Mouse (Mus musculus): ENCODE results near the gene C2cd4b. TPM values are rescaled to one million over a fixed set of nuclear protein-coding genes. Genes with fewer than 3 reads are reported as not detected.
"Not testable (repeated sequence)": the region's sequence is repeated elsewhere in the genome, so short reads cannot be mapped to it uniquely, and the experiment has no call there.

C2cd4b gene
- polyA plus RNA-seq, 1 experiment: not detected

DNA sequence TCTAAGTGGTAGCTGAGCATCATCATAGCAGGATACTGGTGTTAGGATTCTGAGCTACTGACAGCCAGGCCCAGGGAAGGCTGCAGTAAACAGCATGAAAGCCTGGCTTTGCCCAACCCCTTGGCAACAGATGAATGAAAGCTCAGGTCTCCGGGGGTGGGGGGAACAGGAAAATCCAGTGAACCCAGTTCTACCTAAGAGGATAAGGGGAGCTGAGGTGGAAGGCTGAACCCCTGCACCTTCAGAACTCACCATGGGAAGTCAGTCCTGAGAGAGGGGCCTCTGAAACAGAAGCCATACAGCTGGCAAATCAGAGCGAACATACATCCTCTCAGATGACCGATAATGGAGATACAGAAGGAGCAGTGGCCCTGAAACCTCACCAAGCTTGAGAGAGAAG lies 34.0 kb upstream of the C2cd4b start:
- Histone ChIP-seq H3K4me3 (ENCODE audit: insufficient read depth, low read depth, low read length) (no peak overlapping the region), H3K4me1 (ENCODE audit: control insufficient read depth, insufficient read depth, low read length) (no peaks in the 10 kb centered on the region), H3K27ac (ENCODE audit: insufficient read depth, low read depth, low read length) (no peak overlapping the region), H3K27me3 (replicated peaks; ENCODE audit: control insufficient read depth, insufficient read depth, low read length) (no peaks in the 10 kb centered on the region), H3K36me3 (ENCODE audit: control insufficient read depth, insufficient read depth, low read length) (no peaks in the 10 kb centered on the region)
- 46% methylated on average over 3 of the region's 3 CpGs for WGBS
- no peak for DNase-seq
- no peak for TF ChIP-seq POLR2A (IDR thresholded peaks at IDR 0.05; ENCODE audit: low read depth, low read length)
- no peak for TF ChIP-seq CTCF (conservative IDR thresholded peaks at IDR 0.05; ENCODE audit: insufficient read depth, insufficient read length, low read depth, low read length)

DNA sequence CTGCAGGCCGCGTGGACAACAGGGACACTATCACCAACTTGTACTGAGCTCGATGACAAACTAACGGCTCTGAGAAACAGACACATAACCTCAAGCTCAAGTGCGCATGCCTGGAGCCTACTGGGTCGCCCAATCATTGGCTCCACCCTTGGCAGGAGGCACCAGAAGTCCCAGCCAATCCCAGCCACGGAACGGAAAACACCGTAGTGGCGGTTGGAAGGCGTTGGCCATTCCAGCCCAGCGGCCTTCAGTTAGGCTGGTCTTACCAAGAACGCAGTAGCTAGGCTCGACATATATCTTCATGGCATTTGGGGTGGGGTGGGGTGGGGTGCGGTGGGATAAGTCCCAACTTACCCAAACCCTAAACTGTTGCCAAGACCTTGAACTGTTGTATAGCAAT lies 25.5 kb upstream of the C2cd4b start:
- H3K36me3 ChIP-seq (ENCODE audit: control insufficient read depth, insufficient read depth, low read length): no peaks in the 10 kb centered on the region
- H3K27me3 ChIP-seq (replicated peaks; ENCODE audit: control insufficient read depth, insufficient read depth, low read length): no peaks in the 10 kb centered on the region; the same call in 1 of the 2 replicates
- WGBS: 94% methylated on average over 15 of the region's 15 CpGs
- H3K4me1 ChIP-seq (ENCODE audit: control insufficient read depth, insufficient read depth, low read length): no peaks in the 10 kb centered on the region
- TF ChIP-seq CTCF (conservative IDR thresholded peaks at IDR 0.05; ENCODE audit: insufficient read depth, insufficient read length, low read depth, low read length) (no peak), POLR2A (IDR thresholded peaks at IDR 0.05; ENCODE audit: low read depth, low read length) (no peak)
- H3K27ac ChIP-seq (ENCODE audit: insufficient read depth, low read depth, low read length): no peak overlapping the region
- no peak overlapping the region for H3K4me3 ChIP-seq (ENCODE audit: insufficient read depth, low read depth, low read length)
- no peak for DNase-seq

DNA sequence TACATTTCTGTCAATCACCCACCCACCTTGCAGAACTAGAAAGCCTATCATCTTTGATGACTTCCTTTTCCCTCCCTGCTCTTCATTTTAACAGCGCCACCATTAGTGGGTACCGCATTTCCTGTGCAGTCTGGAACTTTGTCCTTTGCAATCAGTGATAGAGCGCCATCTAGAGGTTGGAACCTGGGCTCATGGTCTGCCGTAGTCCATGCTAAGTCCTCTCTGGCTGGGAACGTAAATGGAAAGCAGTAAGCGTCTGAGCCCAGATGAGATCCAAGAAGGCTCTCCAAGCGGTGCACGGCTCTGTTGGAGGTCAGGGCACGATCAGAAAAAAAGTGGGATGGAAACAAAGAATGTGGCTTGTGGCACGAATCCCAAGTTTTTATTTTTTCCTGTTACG lies 23.8 kb upstream of the C2cd4b start:
- 51% methylated on average over 11 of the region's 11 CpGs for WGBS
- Histone ChIP-seq H3K4me1 (ENCODE audit: control insufficient read depth, insufficient read depth, low read length) (no peaks in the 10 kb centered on the region), H3K27ac (ENCODE audit: insufficient read depth, low read depth, low read length) (no peak overlapping the region), H3K4me3 (ENCODE audit: insufficient read depth, low read depth, low read length) (no peak overlapping the region), H3K36me3 (ENCODE audit: control insufficient read depth, insufficient read depth, low read length) (no peaks in the 10 kb centered on the region), H3K27me3 (replicated peaks; ENCODE audit: control insufficient read depth, insufficient read depth, low read length) (no peaks in the 10 kb centered on the region; the same call in 1 of the 2 replicates)
- peak; percentile 56 for TF ChIP-seq CTCF (conservative IDR thresholded peaks at IDR 0.05; ENCODE audit: insufficient read depth, insufficient read length, low read depth, low read length)
- TF ChIP-seq POLR2A (IDR thresholded peaks at IDR 0.05; ENCODE audit: low read depth, low read length): no peak
- DNase-seq: peak; percentile 35

DNA sequence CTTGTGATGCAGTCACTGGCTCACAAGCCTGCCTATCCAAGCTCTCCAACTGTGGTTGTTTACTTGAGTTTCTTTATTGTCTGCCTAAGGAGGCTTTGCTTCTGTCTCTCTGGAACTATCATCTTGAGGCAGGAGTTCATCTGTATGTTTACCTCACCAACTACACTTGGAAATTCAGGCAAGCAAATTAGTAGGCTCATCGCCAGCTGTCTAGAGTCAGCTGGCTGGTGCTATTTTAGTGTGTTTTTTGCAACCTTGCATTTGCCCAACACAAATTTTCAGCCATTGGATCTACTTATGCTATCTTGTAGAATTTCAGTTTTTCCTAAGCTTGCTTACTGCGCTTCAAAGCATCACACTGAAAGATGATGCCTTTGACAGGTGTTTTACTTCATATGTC lies 18.0 kb upstream of the C2cd4b start:
- DNase-seq: no peak
- no peak for TF ChIP-seq POLR2A (IDR thresholded peaks at IDR 0.05; ENCODE audit: low read depth, low read length)
- TF ChIP-seq CTCF (conservative IDR thresholded peaks at IDR 0.05; ENCODE audit: insufficient read depth, insufficient read length, low read depth, low read length): no peak
- 88% methylated on average over 2 of the region's 2 CpGs for WGBS
- H3K27me3 ChIP-seq (replicated peaks; ENCODE audit: control insufficient read depth, insufficient read depth, low read length): no peaks in the 10 kb centered on the region; the same call in 1 of the 2 replicates
- H3K27ac ChIP-seq (ENCODE audit: insufficient read depth, low read depth, low read length): no peak overlapping the region
- no peaks in the 10 kb centered on the region for H3K4me1 ChIP-seq (ENCODE audit: control insufficient read depth, insufficient read depth, low read length)
- no peaks in the 10 kb centered on the region for H3K36me3 ChIP-seq (ENCODE audit: control insufficient read depth, insufficient read depth, low read length)
- H3K4me3 ChIP-seq (ENCODE audit: insufficient read depth, low read depth, low read length): no peak overlapping the region

DNA sequence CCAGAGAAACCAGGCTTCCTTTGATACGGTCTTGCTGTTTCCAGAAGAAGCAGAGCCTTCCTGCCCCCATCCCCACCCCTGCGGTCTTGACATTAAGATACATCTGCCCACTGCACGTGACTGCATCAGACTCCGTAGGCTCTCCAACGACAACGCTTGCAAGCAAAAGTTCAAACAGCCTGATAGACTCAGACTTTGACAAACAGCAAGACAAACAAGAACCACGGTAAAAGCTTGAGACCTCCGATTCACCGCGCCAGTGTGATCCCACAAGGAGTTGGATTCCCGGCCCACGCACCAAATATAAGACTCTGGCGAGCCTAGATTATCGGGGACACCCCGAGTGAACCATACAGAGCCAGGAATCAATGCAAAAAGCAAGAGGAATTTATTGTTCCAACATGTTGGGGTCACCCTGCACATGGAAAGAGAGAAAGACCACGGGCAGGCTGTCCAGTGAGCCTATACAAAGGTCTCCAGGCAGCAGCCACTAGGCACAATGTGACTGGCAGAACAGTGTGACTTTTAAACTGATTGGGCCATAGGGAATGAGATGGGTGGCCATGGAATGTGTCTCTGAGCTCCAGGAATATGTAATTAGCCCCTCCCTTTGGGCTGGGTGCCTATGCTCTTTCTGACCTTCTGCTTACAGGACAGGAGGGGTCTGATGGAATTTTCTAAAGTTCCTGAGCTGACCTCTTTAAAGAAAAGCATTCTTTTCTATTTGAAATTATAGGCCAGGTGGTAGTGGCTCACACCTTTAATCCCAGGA lies 5.6 kb upstream of the C2cd4b start:
- TF ChIP-seq POLR2A (IDR thresholded peaks at IDR 0.05; ENCODE audit: low read depth, low read length): no peak
- TF ChIP-seq CTCF (conservative IDR thresholded peaks at IDR 0.05; ENCODE audit: insufficient read depth, insufficient read length, low read depth, low read length): no peak

DNA sequence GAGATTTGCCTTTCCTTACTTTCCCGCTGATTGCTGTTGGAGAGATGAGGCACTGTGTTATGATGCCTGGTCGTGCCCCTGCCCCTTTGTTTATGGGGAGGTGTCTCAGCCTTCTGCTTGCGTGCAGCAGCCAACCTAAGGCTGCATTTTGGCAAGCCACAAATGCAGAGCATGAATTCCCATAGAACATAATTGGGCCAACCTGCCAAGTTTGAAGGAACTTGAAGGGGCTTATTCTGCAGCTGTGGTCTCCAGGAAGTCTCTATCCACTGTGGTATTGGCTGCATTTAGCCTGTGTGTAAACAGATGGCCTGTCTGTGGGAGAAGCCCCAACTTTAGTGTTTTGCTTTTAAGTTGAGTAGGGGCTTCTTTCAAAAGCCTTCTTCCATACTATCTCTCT lies 4.5 kb upstream of the C2cd4b start:
- H3K4me1 ChIP-seq (ENCODE audit: control insufficient read depth, insufficient read depth, low read length): no peaks in the 10 kb centered on the region
- TF ChIP-seq CTCF (conservative IDR thresholded peaks at IDR 0.05; ENCODE audit: insufficient read depth, insufficient read length, low read depth, low read length) (no peak), POLR2A (IDR thresholded peaks at IDR 0.05; ENCODE audit: low read depth, low read length) (no peak)
- H3K27ac ChIP-seq (ENCODE audit: insufficient read depth, low read depth, low read length): no peak overlapping the region
- H3K27me3 ChIP-seq (replicated peaks; ENCODE audit: control insufficient read depth, insufficient read depth, low read length): 0 out of 2 replicates have a peak, but pooled peaks cover 1% of the 10 kb centered on the region
- no peaks in the 10 kb centered on the region for H3K36me3 ChIP-seq (ENCODE audit: control insufficient read depth, insufficient read depth, low read length)
- no peak for DNase-seq
- H3K4me3 ChIP-seq (ENCODE audit: insufficient read depth, low read depth, low read length): no peak overlapping the region
- WGBS: 74% methylated on average over 3 of the region's 3 CpGs

More for the DNA sequence above, 5.6 kb upstream of the C2cd4b start:
- no peak overlapping the region for H3K4me3 ChIP-seq (ENCODE audit: insufficient read depth, low read depth, low read length)
- H3K27ac ChIP-seq (ENCODE audit: insufficient read depth, low read depth, low read length): no peak overlapping the region
- H3K4me1 ChIP-seq (ENCODE audit: control insufficient read depth, insufficient read depth, low read length): no peaks in the 10 kb centered on the region
- no peaks in the 10 kb centered on the region for H3K27me3 ChIP-seq (replicated peaks; ENCODE audit: control insufficient read depth, insufficient read depth, low read length)
- H3K36me3 ChIP-seq (ENCODE audit: control insufficient read depth, insufficient read depth, low read length): no peaks in the 10 kb centered on the region
- DNase-seq: no peak
- 81% methylated on average over 16 of the region's 16 CpGs for WGBS

DNA sequence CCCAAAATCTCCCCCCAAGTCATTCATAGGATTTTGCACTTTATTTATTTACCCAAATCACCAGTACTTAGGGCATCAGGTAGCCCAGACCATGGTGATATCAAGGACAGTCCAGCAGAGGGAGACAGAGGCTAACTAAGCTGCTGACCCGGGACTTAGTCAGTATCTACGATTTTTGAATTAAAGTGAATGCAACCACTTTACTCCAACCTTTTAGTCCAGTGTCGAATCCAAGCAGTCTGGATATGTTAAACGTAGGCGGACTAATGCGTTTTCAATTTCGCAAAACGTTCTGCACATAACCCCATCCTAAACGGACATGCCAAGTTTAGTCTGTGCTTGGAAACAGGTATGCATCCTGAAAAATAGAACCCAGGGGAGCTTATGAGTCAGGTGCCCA lies 551 bp upstream of the C2cd4b start:
- peak; percentile 67 for DNase-seq
- Histone ChIP-seq H3K4me3 (ENCODE audit: insufficient read depth, low read depth, low read length) (no peak overlapping the region), H3K4me1 (ENCODE audit: control insufficient read depth, insufficient read depth, low read length) (no peaks in the 10 kb centered on the region), H3K27me3 (replicated peaks; ENCODE audit: control insufficient read depth, insufficient read depth, low read length) (0 out of 2 replicates have a peak, but pooled peaks cover 1% of the 10 kb centered on the region), H3K27ac (ENCODE audit: insufficient read depth, low read depth, low read length) (no peak overlapping the region), H3K36me3 (ENCODE audit: control insufficient read depth, insufficient read depth, low read length) (no peaks in the 10 kb centered on the region)
- TF ChIP-seq CTCF (conservative IDR thresholded peaks at IDR 0.05; ENCODE audit: insufficient read depth, insufficient read length, low read depth, low read length) (peak; percentile 78), POLR2A (IDR thresholded peaks at IDR 0.05; ENCODE audit: low read depth, low read length) (no peak)
- WGBS: 2% methylated on average over 9 of the region's 9 CpGs

DNA sequence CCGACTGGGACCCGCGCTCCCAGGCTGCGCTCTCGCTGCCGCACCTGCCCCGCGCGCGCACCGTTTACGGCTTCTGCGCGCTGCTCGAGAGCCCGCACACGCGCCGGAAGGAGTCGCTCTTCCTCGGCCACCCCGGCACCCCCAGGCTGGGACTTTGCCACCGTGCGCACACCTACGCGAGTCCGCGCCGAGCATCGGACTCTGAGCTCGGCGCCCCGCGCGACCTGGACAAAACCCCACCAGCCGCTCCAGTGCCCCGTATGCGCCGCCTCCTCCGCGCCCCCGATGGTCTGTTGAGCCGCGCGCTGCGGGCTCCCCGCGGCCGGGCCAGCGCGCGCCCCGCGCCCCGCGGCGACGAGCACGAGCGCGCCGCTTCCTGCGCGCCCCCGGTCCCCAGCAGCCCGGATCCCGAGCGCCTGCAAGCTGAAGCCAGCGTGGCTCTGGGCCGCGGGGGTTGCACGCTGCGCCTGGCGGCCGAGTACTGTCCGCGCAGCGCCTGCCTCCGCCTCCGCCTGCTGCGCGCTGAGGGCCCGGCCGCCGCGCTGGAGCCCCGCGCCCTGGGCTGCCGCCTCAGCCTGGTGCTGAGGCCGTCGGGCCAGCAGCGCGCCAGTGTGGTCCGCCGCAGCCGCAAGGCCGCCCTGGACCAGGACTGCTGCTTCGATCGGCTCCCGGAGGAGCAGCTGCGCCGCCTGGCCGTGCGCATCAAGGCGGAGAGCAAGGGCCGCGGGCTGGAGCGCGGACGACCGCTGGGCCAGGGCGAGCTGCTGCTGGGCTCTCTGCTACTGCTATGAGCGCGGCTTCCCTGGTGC lies 923 bp downstream of the C2cd4b start:
- H3K4me3 ChIP-seq (ENCODE audit: insufficient read depth, low read depth, low read length): peak overlapping the region; percentile 36; the same call in 1 of the 2 replicates
- not testable (repeated sequence) for H3K27ac ChIP-seq (ENCODE audit: insufficient read depth, low read depth, low read length); H3K27me3 ChIP-seq (replicated peaks; ENCODE audit: control insufficient read depth, insufficient read depth, low read length); H3K4me1 ChIP-seq (ENCODE audit: control insufficient read depth, insufficient read depth, low read length); H3K36me3 ChIP-seq (ENCODE audit: control insufficient read depth, insufficient read depth, low read length)
- 1% methylated on average over 114 of the region's 114 CpGs for WGBS
- DNase-seq: peak; percentile 12

All from kidney, adult 2 months (tissue).